Mouse (Mus musculus) cerebellum, postnatal 25 days (tissue): ENCODE measurements around the gene Adprhl2.
A peak's percentile ranks its signal among the peaks of the same experiment; 100 is the strongest.

ENCODE experiments used
- DNase-seq, 2 experiments: peaks; one replicate each; pipeline ENCODE4 v3.0.0; 2021; ENCODE audit warnings: mixed read lengths in 2 of 2

Adprhl2 gene

DNA sequence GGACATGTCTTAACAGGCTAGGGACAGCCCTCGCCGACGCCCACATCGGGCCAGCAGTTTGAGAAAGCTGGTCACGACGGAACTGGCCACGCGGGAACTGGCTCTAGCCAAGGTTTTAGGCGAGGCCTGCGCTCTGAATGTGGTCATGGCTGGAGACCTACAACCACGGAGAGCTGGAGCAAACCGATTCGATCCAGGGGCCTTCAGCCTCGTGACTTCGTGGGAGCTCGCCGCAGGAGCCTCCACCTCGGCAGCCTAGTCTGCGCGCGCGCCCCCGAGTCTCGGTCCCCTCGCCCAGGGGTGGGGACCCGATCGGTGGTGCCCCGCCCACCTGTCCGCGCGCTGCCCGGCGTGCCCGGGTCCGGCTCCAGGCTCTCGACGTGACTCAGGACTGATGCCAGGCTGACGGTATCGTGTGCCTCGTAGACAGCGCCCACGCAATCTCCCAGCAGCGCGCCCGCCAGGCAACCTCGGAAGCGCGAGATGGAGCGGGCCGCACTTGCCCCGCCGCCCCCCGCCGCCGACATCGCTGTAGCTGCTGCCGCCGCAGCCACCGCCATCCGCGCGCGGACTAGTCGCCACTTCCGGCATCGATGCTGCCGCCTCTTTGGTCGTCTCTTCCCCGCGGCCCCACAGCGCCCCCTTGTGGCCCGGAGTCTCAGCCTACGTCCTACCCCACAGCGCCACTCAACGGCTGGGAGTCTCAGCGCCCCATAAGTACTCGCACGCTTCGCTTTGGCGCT, at the start of gene Adprhl2:
Gene Adprhl2, minus strand, starts transcription at position 593 of the 743 bp plus-strand sequence.
- DNase-seq: peak; percentile 100

- DNase-seq: no peak
These were observed 38.6 kb upstream of the Adprhl2 start for GRCm38 (mm10) chr4:126360069-126360468.

GRCm38 (mm10) chr4:126343451-126343850, 21.9 kb upstream of the Adprhl2 start:
- no peak for DNase-seq

DNA sequence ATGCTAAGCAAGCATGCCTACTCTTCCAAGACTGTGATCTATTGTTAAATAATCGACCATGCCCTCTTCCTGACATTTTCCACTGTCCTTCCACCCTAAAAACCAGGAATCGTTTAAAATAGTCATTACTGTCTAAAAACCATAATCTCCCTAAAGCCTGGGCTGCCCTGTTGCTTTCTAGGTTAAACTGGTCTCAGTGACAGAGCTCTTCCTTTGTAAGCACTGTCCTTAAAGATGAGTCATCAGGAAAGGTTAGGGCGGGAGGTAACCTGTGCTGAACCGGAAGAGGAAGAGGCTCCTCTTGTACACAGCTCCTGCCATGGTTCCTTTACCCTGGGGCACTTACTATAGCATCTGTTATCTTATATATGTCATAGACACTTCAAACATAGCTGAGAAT, 18.0 kb upstream of the Adprhl2 start:
- DNase-seq: no peak

DNA sequence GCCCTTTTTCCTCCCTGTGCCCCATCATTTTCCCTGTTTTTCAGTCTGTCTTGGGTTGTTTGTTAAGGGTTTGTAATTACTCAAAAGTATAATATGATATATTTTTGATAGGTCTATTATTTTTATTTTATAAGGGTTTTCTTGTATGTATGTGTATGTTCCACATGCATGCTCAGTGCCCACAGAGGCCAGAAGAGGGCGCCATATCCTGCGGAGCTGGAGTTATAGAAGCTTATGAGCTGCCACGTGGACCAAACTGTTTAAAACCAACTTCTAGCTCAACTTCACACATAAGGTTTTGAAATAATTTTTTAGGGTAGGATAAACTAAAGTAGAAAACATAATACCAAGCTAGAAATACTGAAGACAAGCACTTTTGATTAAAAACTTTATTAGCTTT, 10.9 kb upstream of the Adprhl2 start:
- peak in 1 of 2 experiments; percentile 30 for DNase-seq

DNA sequence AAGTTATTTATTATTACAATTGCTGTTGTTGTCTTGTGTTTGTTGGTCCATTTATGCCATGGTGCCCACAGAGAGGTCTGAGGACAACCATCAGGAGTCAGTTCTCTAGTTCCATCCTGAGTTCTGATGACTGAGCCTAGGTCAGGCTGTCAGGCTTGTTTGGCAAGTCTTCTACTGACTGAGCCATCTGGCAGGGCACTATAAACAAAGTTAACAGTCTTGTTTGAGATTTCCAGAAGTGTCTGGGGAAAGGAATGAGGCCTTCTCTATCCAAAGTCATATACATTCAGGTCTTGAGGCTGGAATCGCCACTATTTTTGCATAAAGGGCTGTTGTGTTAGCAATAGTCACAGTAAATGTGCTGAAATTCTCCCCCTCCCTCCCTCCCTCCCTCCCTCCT, 10.2 kb upstream of the Adprhl2 start:
- no peak for DNase-seq

DNA sequence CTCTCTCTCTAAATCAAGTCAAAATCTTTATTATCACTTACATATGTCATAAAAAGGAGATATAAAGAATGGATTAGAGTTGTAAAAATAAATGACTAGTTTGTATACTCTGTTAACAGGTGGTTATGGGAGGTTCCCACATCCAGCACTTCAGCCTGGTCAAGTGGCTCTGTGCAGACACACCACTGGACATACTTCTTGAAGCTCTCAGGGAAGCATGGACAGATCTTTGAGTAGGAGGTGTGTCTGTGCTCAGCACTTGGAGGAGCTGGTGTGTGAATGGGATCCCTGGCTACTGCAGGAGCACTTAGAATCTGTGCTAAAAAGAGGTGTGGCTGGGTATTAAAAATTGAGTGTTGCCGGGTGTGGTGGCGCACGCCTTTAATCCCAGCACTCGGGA, 8.8 kb upstream of the Adprhl2 start:
- no peak for DNase-seq

- no peak for DNase-seq
These were observed 4.5 kb upstream of the Adprhl2 start for GRCm38 (mm10) chr4:126326036-126326435.

DNA sequence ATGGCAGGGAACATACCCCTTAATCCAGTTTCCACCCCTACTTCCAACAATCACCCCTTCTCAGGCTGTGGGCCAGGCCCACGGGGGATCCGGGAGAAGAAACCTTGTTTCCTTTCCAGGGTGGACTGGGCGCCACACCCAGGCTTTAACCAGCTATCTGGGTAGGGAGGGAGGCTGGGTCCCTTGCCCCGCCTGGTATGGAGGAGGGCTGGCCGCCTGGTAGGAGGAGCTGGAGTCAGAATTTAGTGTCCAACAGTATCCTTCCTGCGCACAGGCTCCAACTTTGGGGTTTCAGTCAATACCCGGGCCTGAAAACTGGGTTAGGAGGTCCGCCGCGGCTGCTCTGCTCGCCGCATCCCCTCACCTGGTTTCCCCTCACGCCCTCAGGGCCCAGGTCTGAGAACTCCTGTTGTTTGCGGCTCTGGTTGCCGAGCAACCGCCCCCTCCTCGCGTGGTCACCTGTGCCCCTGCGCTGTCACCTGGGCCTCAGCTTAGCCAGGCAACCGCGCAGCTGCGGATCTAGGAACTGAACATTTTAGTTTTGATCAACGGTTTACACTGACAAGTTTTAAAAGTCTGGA, 3.9 kb upstream of the Adprhl2 start, which contains the start of gene Tekt2:
Gene Tekt2, minus strand, starts transcription at position 408 of the 581 bp plus-strand sequence.
- DNase-seq: peak in 1 of 2 experiments; percentile 37

DNA sequence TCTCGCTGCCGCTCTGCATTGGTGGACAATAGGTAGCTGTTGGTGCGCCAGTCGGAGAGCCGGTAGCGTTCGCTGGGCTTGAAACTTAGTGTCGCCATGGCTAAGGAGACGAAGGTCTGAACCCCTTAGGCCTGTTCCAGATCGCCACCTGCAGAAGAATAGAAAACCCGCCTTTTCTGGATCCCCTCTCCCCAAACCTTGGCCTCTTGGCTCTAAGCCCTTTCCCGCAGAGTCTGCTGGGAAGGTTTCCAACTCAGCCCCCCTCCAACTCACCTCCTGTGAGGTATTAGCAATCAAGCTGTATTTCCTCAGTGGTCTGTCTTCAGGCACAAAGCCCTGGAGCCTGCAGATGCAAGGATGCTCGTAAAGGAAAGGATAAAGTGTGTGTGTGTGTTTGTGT, 3.4 kb upstream of the Adprhl2 start:
- peak in 1 of 2 experiments; percentile 33 for DNase-seq

DNA sequence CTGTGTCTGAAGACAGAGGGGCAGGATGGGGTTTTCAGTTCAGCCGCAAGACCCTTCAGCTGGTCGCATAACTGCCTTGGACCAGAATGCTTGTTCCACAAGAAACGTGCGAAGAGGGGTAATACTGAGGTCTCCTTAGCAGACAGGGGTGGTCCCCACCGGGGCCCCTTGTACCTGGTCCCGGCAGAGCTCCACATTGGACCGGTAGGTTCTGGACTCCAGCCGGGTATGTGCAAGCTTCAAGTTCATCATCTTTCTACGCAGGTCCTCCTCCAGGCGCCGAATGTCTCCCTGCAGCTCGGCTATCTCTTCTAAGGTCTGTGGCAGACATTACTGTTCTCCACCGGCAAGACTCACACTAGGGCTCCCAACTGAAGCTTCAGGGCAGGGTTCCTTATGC, 1.1 kb upstream of the Adprhl2 start:
- no peak for DNase-seq

- DNase-seq: peak in 1 of 2 experiments; percentile 50
These were observed 480 bp upstream of the Adprhl2 start for GRCm38 (mm10) chr4:126321854-126322511.

- DNase-seq: no peak
These were observed 1.7 kb downstream of the Adprhl2 start for GRCm38 (mm10) chr4:126319806-126320205.

DNA sequence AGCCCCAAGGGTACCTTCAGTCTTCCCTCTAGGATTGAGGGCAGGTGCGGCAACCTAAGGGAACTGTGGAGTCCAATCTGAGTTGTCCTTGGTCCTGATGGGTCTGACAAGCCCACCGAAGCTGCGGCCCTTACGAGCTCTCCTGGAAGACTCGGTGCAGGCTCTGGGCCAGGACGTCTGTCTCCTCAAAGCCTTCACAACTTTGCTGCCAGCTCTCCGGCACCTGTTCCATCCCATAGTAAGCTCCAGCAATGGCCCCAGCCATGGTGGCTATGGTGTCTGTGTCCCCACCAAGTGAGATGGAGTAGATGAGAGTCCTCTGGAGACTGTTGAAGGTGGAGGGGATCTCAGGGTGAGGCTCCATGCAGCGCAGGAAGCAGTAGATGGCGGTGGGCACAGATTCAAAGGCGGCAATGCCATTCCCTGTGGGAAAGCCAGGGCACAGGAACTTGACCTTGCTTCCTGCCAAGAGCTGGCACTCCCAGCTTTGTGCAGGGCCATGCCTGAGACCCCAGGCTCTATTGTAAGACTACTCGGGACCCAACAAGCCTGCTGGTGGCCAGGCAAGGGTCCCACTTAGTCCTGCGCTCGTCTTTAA, 5.0 kb downstream of the Adprhl2 start:
- peak in 1 of 2 experiments; percentile 42 for DNase-seq

- DNase-seq: peak; percentile 43 to 59
These were observed 5.6 kb downstream of the Adprhl2 start for GRCm38 (mm10) chr4:126315931-126316330.

GRCm38 (mm10) chr4:126314393-126314792, 7.1 kb downstream of the Adprhl2 start:
- no peak for DNase-seq

- DNase-seq: no peak
These were observed 8.3 kb downstream of the Adprhl2 start for GRCm38 (mm10) chr4:126313202-126313601.

- DNase-seq: no peak
These were observed 9.8 kb downstream of the Adprhl2 start for GRCm38 (mm10) chr4:126311566-126312200.

GRCm38 (mm10) chr4:126310344-126310743, 11.2 kb downstream of the Adprhl2 start:
- no peak for DNase-seq

- peak; percentile 95 to 97 for DNase-seq
These were observed 11.6 kb downstream of the Adprhl2 start for GRCm38 (mm10) chr4:126309922-126310309.

- DNase-seq: peak in 1 of 2 experiments; percentile 64
These were observed 12.1 kb downstream of the Adprhl2 start for GRCm38 (mm10) chr4:126309211-126309921.

GRCm38 (mm10) chr4:126306827-126307226, 14.7 kb downstream of the Adprhl2 start:
- no peak for DNase-seq
